Mouse (Mus musculus) B cell, adult 62 days (primary cell): Measurements from ENCODE around the gene Hapln3. TPM values are rescaled to one million over a fixed set of nuclear protein-coding genes. Genes with fewer than 3 reads are reported as not detected.

Source experiments
- total RNA-seq: library from RNA; stranded (reverse); gene quantifications from 4 replicates; pipeline ENCODE4 v1.2.4, GENCODE M21; 2023

The Hapln3 gene
- total RNA-seq: 0.72 to 1.8 TPM in 2 of 4 replicates, not detected in the others

DNA sequence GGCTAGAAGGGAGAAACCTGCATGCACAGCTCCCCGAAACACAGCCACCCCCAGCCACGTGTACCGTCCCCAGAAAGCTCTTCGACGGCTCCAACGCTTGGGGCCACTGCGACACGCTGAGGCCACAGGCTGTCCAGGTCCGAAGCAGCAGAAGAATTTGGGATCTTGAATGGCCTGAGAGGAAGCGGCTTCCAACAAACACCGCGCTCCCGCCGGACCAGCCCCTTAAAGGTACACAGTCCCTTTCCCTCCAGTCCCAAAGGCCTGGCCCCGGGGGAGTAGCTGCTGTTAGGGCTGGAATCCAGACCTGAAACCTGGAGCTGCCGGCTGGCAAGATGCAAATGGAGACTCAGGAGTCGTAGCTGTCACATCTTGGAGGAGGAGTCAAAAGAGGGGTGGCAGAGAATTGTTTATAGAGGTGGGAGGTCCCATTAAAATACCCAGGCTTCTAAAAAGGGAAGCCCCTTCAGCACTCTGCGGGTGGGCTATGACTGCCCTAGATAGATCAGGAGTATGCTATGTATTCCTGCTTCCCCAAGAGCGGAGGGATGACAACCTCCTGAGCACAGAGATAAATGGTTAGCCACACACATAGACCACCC, at the start of gene Hapln3:
TSS of gene Hapln3 (minus strand) at position 176 of the 602 bp plus-strand sequence.

DNA sequence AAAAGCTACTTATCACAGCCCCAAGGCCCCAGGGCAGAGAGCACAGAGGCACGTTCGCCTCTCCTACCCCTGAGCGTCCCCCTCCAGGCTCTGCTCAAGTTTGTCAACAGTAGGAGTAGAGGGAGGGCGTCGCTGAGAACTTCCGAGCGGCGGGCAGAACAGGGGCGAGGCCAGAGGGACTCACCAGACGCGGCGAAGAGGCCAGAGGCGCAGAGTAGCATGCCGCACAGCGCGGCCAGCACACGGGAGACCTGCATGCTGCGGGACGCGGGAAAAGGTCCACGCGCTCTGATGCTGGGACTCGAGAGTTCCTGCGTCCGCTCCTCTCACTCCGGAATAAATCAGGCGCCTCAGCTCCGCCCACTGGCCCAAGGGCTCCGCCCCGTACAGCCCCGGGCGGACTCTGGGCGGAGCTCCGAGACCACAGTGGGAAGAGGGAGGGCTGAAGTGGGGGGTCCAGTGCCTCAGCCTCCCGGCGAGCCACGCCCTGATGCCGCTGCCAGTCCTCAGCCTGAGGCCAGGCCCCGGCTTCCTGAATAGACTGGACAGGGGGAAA, 18.0 kb upstream of the Hapln3 start, which contains the start of gene Mfge8:
TSS of gene Mfge8 (minus strand) at position 350 of the 556 bp plus-strand sequence.

Other genes starting within 250 kb of the Hapln3 start
- 23.9 to 35.3 TPM (median 29.7 TPM) in 4 replicates for gene Aen, start 235.2 kb downstream of the Hapln3 start, total RNA-seq
- 16.1 to 22.5 TPM (median 19.8 TPM) in 4 replicates for gene Isg20, start 217.6 kb downstream of the Hapln3 start, total RNA-seq
- not detected in 4 replicates for gene Acan, start 77.5 kb downstream of the Hapln3 start, total RNA-seq
- 19.0 to 27.3 TPM (median 22.8 TPM) in 4 replicates for gene Mfge8, start 18.0 kb upstream of the Hapln3 start, total RNA-seq
- gene Abhd2, start 142.2 kb upstream of the Hapln3 start, total RNA-seq: 71.7 to 77.7 TPM (median 73.7 TPM) in 4 replicates